Mouse (Mus musculus): ENCODE measurements around the gene Chn1. TPM values are rescaled to one million over a fixed set of nuclear protein-coding genes. Genes with fewer than 3 reads are reported as not detected.

Gene Chn1
- polyA plus RNA-seq, 1 experiment from 2014 or later: 116 TPM

DNA sequence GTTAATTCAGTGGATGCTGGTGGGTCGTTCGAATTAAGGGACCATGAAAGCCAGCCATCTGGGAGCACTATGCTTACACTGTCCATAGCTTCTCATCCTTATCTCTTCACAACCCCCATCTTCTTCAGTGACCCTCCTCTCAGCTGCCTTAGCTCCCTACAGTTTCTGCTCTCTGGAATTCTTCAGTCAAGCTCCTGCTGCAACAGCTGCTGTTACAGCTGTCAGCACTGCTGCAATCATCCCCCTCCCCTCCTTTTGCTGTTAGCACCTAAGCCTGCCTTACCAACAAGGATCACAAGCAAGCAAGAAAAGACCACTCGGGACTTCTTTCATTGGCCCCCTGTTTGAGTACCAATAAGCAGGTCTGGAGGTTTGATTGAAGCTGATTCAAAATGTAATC, 50.2 kb downstream of the Chn1 start:
- Histone ChIP-seq H3K4me2 (ENCODE audit: low read depth) (no peak overlapping the region), H3K27ac (ENCODE audit: low read depth, low read length) (no peak overlapping the region), H3K9me3 (ENCODE audit: control insufficient read depth, low read length) (no peaks in the 10 kb centered on the region), H3K4me1 (ENCODE audit: control insufficient read depth, insufficient read depth, low read length) (no peaks in the 10 kb centered on the region; the same call in 1 of the 2 replicates), H3K27me3 (ENCODE audit: control insufficient read depth, insufficient read depth, low read length) (no peaks in the 10 kb centered on the region), H3K36me3 (ENCODE audit: control insufficient read depth, insufficient read depth, low read length) (no peaks in the 10 kb centered on the region), H3K4me3 (ENCODE audit: low read depth, low read length) (no peak overlapping the region), H3K9ac (ENCODE audit: low read length) (no peak overlapping the region)
- 56% methylated on average over 3 of the region's 3 CpGs for WGBS
- ATAC-seq (ENCODE audit: insufficient read depth, low FRiP score, low TSS enrichment) (no peak), DNase-seq (ENCODE audit: low spot score) (no peak)

DNA sequence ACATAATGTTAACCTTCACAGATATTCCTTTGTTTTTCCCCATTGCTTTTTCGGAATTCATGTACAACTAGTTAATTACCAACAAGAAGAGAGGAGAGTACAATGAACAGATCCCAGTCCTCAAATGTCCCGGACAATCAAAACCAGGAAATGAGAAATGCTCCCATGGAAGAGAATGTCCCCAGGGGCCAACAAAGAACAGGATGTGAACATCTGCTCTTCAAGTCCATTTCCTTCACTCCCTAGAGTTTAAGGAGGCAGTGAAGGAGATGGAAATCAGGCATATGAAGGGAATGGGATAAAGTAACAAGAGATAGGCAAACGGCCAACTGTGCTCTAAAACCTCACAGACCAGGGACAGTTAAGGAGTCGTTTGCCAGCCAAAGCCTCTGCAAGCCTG, 53.3 kb downstream of the Chn1 start:
- Histone ChIP-seq H3K4me3 (ENCODE audit: low read depth, low read length) (no peak overlapping the region), H3K9me3 (ENCODE audit: control insufficient read depth, low read length) (no peaks in the 10 kb centered on the region), H3K4me1 (ENCODE audit: control insufficient read depth, insufficient read depth, low read length) (no peaks in the 10 kb centered on the region; the same call in 1 of the 2 replicates), H3K4me2 (ENCODE audit: low read depth) (no peak overlapping the region), H3K9ac (ENCODE audit: low read length) (no peak overlapping the region), H3K27me3 (ENCODE audit: control insufficient read depth, insufficient read depth, low read length) (no peaks in the 10 kb centered on the region), H3K27ac (ENCODE audit: low read depth, low read length) (no peak overlapping the region), H3K36me3 (ENCODE audit: control insufficient read depth, insufficient read depth, low read length) (no peaks in the 10 kb centered on the region)
- no peak for ATAC-seq (ENCODE audit: insufficient read depth, low FRiP score, low TSS enrichment)
- WGBS: 37% methylated on average over 4 of the region's 4 CpGs
- peak; percentile 13 for DNase-seq (ENCODE audit: low spot score)

DNA sequence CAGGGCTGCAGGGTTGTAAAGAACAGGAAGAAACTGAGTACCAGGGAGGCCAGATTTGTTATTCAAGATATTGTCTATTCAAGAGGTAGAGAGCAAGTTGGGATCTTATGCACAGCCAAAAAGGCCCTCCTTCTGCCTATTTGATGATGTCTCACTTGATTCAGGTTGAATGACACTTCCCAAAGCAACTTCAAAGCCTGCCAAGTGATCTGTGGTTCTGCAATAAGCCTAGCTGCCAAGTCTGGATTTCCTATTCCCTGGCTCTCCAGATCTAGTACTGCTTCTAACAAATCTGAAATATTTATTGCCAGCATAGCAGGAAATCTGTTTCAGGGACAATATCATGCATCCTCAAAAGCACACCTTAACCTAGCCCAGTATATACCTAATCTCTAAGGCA, 62.7 kb downstream of the Chn1 start:
- DNase-seq (ENCODE audit: low spot score): no peak

DNA sequence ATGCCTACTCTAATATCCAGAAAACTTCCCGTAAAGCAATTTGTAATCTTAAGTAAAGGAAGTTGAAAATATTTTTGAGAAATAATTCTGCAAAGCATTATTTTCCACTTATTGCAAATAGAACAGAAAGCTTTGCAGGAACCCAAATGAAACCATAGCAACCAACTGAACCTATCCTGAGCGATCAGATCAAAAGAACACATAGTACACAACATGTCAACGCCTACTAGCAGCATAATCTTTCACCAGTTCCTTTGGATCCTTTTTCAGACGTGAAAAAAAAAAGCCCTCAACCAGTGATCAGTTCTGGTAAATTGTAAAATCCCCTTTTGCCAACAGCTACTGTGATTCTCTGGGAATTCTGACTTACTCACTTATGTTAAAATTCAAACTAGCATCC, 82.1 kb downstream of the Chn1 start:
- no peak overlapping the region for H3K4me3 ChIP-seq (ENCODE audit: low read depth, low read length)
- H3K4me1 ChIP-seq (ENCODE audit: control insufficient read depth, insufficient read depth, low read length): no peaks in the 10 kb centered on the region
- no peaks in the 10 kb centered on the region for H3K36me3 ChIP-seq (ENCODE audit: control insufficient read depth, insufficient read depth, low read length)
- H3K27me3 ChIP-seq (ENCODE audit: control insufficient read depth, insufficient read depth, low read length): no peaks in the 10 kb centered on the region
- WGBS: 87% methylated on average over 4 of the region's 4 CpGs
- H3K9ac ChIP-seq (ENCODE audit: low read length): no peak overlapping the region
- no peak for ATAC-seq (ENCODE audit: insufficient read depth, low FRiP score, low TSS enrichment)
- H3K27ac ChIP-seq (ENCODE audit: low read depth, low read length): no peak overlapping the region
- H3K4me2 ChIP-seq (ENCODE audit: low read depth): no peak overlapping the region
- no peaks in the 10 kb centered on the region for H3K9me3 ChIP-seq (ENCODE audit: control insufficient read depth, low read length)
- no peak for DNase-seq (ENCODE audit: low spot score)

More for the DNA sequence above, 62.7 kb downstream of the Chn1 start:
- Histone ChIP-seq H3K27ac (ENCODE audit: low read depth, low read length) (no peak overlapping the region), H3K4me1 (ENCODE audit: control insufficient read depth, insufficient read depth, low read length) (no peaks in the 10 kb centered on the region), H3K4me2 (ENCODE audit: low read depth) (no peak overlapping the region), H3K36me3 (ENCODE audit: control insufficient read depth, insufficient read depth, low read length) (no peaks in the 10 kb centered on the region), H3K9ac (ENCODE audit: low read length) (no peak overlapping the region), H3K27me3 (ENCODE audit: control insufficient read depth, insufficient read depth, low read length) (no peaks in the 10 kb centered on the region), H3K9me3 (ENCODE audit: control insufficient read depth, low read length) (no peaks in the 10 kb centered on the region), H3K4me3 (ENCODE audit: low read depth, low read length) (no peak overlapping the region)
- ATAC-seq (ENCODE audit: insufficient read depth, low FRiP score, low TSS enrichment): no peak

DNA sequence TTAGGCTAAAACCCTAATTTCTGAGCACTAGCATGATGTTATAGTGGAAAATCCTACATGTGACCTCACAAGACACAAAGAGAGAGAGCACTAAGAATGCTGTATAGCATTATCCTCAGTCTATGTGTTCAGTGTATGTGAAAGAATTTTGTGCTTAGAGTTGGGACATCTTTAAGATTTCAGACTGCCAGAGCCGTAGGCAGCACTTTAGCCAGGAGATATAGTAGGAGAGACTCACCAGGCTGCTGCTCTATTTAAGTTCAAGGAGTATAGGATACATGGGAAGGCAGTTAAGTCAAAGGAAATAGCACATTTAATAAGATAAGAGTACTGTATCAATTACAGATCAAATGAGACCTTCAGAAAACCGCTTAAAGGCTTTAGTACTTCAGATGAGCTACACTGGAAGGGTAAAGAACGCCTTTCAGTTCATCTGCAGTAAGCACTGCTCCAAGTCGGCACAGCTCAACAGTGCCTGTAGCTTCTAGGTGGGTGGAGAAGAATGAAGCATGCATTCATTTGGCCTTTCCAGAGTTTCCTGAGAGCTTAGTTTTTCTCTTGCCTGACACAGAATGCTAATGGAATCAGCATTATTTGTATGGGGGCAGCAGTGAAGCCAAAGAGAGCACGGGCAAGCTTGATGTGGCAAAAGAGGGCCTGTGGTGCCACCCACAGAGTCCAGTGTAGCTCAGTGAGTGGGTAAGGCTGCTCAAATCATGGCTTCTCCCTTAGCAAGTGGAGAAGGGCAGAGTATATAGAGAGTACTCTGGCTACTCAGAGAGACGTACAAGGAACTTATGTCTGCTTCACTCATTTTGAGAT, 84.2 kb downstream of the Chn1 start:
- no peak overlapping the region for H3K4me3 ChIP-seq (ENCODE audit: low read depth, low read length)
- no peaks in the 10 kb centered on the region for H3K4me1 ChIP-seq (ENCODE audit: control insufficient read depth, insufficient read depth, low read length)
- no peaks in the 10 kb centered on the region for H3K9me3 ChIP-seq (ENCODE audit: control insufficient read depth, low read length)
- 84% methylated on average over 6 of the region's 6 CpGs for WGBS
- no peak for DNase-seq (ENCODE audit: low spot score)
- no peak overlapping the region for H3K9ac ChIP-seq (ENCODE audit: low read length)
- H3K4me2 ChIP-seq (ENCODE audit: low read depth): no peak overlapping the region
- no peak overlapping the region for H3K27ac ChIP-seq (ENCODE audit: low read depth, low read length)
- H3K36me3 ChIP-seq (ENCODE audit: control insufficient read depth, insufficient read depth, low read length): no peaks in the 10 kb centered on the region
- ATAC-seq (ENCODE audit: insufficient read depth, low FRiP score, low TSS enrichment): no peak
- no peaks in the 10 kb centered on the region for H3K27me3 ChIP-seq (ENCODE audit: control insufficient read depth, insufficient read depth, low read length)

DNA sequence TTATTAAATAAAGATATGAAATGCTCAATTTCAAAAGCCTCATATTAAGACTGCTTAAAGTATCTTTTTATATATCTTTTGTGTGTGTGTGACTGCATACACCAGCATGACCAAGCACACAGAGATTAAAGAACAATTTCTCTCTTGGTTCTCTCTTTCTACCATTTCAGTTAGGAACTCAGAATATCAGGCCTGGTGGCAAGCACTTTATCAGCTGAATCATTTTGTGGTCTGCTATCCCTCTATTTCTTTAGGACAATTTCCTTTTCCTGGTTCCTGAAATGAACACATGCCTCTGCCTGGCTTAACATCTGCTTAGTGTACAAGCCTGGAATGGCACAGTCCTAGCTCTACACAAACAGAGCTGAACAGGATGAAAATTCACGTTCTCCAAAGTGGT, 92.6 kb downstream of the Chn1 start:
- Histone ChIP-seq H3K4me2 (ENCODE audit: low read depth) (no peak overlapping the region), H3K9ac (ENCODE audit: low read length) (no peak overlapping the region), H3K36me3 (ENCODE audit: control insufficient read depth, insufficient read depth, low read length) (no peaks in the 10 kb centered on the region), H3K9me3 (ENCODE audit: control insufficient read depth, low read length) (no peaks in the 10 kb centered on the region), H3K27me3 (ENCODE audit: control insufficient read depth, insufficient read depth, low read length) (no peaks in the 10 kb centered on the region), H3K4me1 (ENCODE audit: control insufficient read depth, insufficient read depth, low read length) (no peaks in the 10 kb centered on the region), H3K4me3 (ENCODE audit: low read depth, low read length) (no peak overlapping the region), H3K27ac (ENCODE audit: low read depth, low read length) (no peak overlapping the region)
- ATAC-seq (ENCODE audit: insufficient read depth, low FRiP score, low TSS enrichment) (no peak), DNase-seq (ENCODE audit: low spot score) (no peak)
- WGBS: 78% methylated on average over 1 of the region's 1 CpGs

DNA sequence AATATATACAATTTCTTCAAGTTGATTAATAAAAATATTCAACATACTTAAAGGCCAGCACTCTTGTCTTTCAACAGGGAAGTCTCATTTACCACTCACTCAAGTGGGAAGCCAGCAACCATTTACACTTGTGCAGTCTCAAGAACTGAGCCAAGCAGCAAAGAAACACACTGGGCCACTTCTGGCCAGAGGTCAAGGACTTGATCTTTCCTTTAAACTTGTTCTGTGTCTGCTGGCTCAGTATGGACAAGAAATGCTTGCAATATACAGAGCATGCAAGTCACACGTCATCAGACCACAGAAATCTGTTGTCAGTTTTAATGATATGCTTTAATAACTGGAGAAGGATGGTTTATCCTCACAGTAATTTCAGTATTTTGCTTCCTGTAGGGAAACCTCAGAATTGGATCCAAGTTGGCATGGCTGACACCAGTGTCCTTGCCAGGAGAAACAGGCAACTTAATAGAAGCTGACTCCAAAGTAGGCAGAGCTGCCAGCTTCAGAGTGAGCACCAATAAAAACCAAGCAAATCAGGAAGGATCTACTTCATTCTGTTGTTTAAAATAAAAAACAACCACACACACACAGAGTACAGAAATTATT, 94.6 kb downstream of the Chn1 start:
- H3K4me2 ChIP-seq (ENCODE audit: low read depth): no peak overlapping the region
- no peaks in the 10 kb centered on the region for H3K9me3 ChIP-seq (ENCODE audit: control insufficient read depth, low read length)
- 91% methylated on average over 1 of the region's 1 CpGs for WGBS
- H3K27me3 ChIP-seq (ENCODE audit: control insufficient read depth, insufficient read depth, low read length): no peaks in the 10 kb centered on the region
- no peak overlapping the region for H3K4me3 ChIP-seq (ENCODE audit: low read depth, low read length)
- DNase-seq (ENCODE audit: low spot score) (no peak), ATAC-seq (ENCODE audit: insufficient read depth, low FRiP score, low TSS enrichment) (no peak)
- no peaks in the 10 kb centered on the region for H3K4me1 ChIP-seq (ENCODE audit: control insufficient read depth, insufficient read depth, low read length)
- H3K27ac ChIP-seq (ENCODE audit: low read depth, low read length): no peak overlapping the region
- H3K9ac ChIP-seq (ENCODE audit: low read length): no peak overlapping the region
- no peaks in the 10 kb centered on the region for H3K36me3 ChIP-seq (ENCODE audit: control insufficient read depth, insufficient read depth, low read length)

DNA sequence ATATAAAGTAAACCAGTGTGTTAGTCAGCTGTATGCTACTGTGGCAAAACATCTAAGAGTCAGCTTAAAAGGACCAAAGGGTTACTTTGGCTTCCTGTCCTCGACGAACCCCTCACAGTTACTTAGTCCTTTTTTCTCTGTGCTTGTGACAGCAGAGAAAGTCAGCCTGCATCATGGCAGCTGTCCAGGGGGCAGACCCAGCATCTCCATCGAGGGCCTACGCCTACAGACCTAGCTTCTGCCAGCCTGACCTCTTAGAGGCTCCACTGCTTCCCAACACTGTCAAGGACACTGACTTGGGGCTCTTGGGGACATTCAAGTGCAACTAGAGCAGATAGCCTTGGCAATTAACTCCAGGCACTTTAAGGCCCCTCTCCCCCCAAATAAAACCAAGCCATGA, 106.5 kb downstream of the Chn1 start:
- Histone ChIP-seq H3K4me1 (ENCODE audit: control insufficient read depth, insufficient read depth, low read length) (no peaks in the 10 kb centered on the region), H3K36me3 (ENCODE audit: control insufficient read depth, insufficient read depth, low read length) (no peaks in the 10 kb centered on the region), H3K27me3 (ENCODE audit: control insufficient read depth, insufficient read depth, low read length) (no peaks in the 10 kb centered on the region), H3K4me3 (ENCODE audit: low read depth, low read length) (no peak overlapping the region), H3K9ac (ENCODE audit: low read length) (no peak overlapping the region), H3K9me3 (ENCODE audit: control insufficient read depth, low read length) (no peaks in the 10 kb centered on the region), H3K27ac (ENCODE audit: low read depth, low read length) (no peak overlapping the region), H3K4me2 (ENCODE audit: low read depth) (no peak overlapping the region)
- no peak for ATAC-seq (ENCODE audit: insufficient read depth, low FRiP score, low TSS enrichment)
- WGBS: 88% methylated on average over 4 of the region's 4 CpGs
- DNase-seq (ENCODE audit: low spot score): no peak

DNA sequence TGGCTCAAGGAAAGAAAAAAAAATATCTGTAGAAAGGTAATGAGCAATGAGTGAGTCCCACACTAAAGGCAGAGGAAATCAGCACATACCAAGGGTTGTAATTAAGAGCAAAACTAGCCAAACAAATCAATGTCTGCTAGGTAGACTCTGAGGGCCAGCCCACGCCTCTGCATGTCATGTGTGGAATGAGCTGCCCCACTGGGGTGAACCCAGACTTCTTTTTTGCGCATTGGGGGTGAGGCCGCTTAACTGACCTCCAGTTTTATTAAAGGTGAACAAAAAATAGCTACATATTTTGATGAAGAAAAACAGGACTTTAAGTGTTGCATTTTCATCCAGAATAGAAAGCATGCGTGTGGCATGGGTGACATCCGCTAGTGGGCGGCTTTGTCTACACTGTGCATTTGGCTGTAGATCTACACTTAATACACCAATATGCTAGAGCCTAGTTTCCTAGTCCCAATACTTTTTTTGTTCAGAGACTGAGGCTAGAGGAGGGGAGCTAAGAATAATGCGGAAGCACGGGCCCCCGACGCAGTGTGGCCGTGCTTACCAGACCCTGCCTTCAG, 114.5 kb downstream of the Chn1 start:
- H3K27me3 ChIP-seq (ENCODE audit: control insufficient read depth, insufficient read depth, low read length): no peaks in the 10 kb centered on the region
- no peak overlapping the region for H3K9ac ChIP-seq (ENCODE audit: low read length)
- no peak for ATAC-seq (ENCODE audit: insufficient read depth, low FRiP score, low TSS enrichment)
- no peak overlapping the region for H3K27ac ChIP-seq (ENCODE audit: low read depth, low read length)
- no peaks in the 10 kb centered on the region for H3K9me3 ChIP-seq (ENCODE audit: control insufficient read depth, low read length)
- DNase-seq (ENCODE audit: low spot score): no peak
- no peak overlapping the region for H3K4me3 ChIP-seq (ENCODE audit: low read depth, low read length)
- peak overlapping the region; percentile 9 for H3K4me2 ChIP-seq (ENCODE audit: low read depth)
- H3K4me1 ChIP-seq (ENCODE audit: control insufficient read depth, insufficient read depth, low read length): peaks cover 7% of the 10 kb centered on the region
- H3K36me3 ChIP-seq (ENCODE audit: control insufficient read depth, insufficient read depth, low read length): no peaks in the 10 kb centered on the region
- WGBS: 91% methylated on average over 11 of the region's 11 CpGs

Measured in neural tube, embryonic 11.5 days (tissue).